Mouse (Mus musculus): ENCODE results near the gene Adam15. TPM values are rescaled to one million over a fixed set of nuclear protein-coding genes. Genes with fewer than 3 reads are reported as not detected.

Adam15 gene
- polyA plus RNA-seq, 1 experiment = 78.4 TPM

DNA sequence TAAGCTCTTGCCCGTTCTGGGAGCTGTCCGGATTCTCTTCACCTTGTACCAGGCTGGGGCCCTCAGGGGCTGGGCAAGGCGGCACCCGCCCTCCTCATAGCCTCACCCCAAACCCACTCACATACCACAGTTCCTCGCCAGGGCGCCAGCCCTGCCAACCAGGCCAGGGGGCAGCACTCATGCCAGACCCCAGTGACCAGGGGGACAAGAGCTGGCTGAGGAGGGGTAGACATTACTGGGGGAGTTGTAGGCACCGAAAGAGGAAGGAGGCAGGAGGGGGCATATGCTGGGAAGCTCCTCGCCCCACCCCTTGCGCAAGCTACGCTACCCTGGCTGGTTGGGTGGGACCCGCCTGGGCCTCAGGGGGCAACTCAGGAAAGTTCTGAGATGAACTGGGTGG lies 37.8 kb upstream of the Adam15 start:
- Histone ChIP-seq H3K79me2 (ENCODE audit: control insufficient read depth, insufficient read depth) (peaks cover 60% of the 10 kb centered on the region), H3ac (ENCODE audit: control insufficient read depth, insufficient read length) (no peak overlapping the region), H3K4me2 (ENCODE audit: low read depth) (no peak overlapping the region), H3K27me3 (ENCODE audit: control insufficient read depth, insufficient read depth, insufficient read length) (no peaks in the 10 kb centered on the region), H3K36me3 (ENCODE audit: control insufficient read depth, insufficient read depth) (peaks cover 10% of the 10 kb centered on the region), H3K4me3 (no peak overlapping the region)
- no peak for TF ChIP-seq TCF3 (IDR thresholded peaks at IDR 0.05; ENCODE audit: insufficient read length, low read depth)
- TF ChIP-seq MYOG (IDR thresholded peaks at IDR 0.05; ENCODE audit: control insufficient read depth in 1 of 3, insufficient read depth in 1 of 3, insufficient read length in 2 of 3, low read depth in 2 of 3) = no peak
- no peak for TF ChIP-seq TCF12 (IDR thresholded peaks at IDR 0.05; ENCODE audit: insufficient read depth, poor library complexity, severe bottlenecking)
- TF ChIP-seq USF1 (IDR thresholded peaks at IDR 0.05; ENCODE audit: low read depth) = no peak
- TF ChIP-seq E2F4 (IDR thresholded peaks at IDR 0.05; ENCODE audit: insufficient read depth) = no peak
- no peak for TF ChIP-seq MYOD1 (IDR thresholded peaks at IDR 0.05; ENCODE audit: control insufficient read depth in 1 of 3, insufficient read length in 2 of 3, low read depth in 2 of 3)

DNA sequence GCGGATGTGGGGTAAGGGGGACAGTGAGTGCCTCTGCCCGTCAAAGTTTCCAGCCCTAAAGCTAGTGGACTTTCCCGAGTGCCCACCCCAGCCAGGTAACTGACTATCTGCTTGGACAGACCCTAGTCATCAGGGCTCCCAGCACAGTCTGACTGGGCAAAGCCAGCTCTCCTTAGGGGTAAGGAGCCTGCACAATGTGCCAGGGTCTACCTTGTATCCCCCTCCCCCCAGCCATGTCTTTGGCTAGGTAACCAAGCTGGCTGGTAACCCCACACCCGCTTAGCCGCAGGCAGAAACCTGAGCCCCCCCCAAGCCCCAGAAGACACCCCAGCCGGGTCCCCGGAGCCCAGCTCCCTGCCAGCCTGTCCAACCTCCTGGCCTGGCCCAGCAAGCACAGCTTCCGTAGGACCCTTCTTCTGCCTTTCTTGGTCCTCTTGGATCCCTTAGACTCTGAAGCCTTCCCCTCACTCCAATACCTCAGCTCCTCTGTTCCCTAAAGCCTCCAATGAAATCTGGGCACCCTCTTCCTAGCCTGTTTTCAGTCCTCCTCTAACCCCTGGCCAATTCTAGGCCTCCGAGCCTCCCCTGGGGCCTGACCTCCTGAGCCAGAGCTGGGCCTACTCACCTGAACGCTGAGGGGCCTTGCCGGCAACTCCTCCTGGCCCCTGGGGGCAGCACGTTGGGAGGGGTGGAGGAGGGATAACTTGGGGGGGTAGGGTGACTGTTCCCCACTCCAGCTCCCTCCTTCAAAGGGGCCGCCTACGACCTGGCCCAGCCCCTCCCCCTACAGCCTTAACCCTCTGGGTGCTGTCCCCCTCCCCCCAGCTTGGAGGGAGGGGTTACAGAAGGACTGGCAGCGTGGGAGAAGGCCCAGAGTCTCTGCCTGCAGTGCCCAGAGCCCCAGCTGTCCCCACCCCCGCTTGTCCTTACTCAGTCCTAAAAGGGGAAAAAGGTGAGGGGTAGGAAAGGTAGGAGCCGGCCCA lies 36.9 kb upstream of the Adam15 start:
- Histone ChIP-seq H3ac (ENCODE audit: control insufficient read depth, insufficient read length) (no peak overlapping the region), H3K27me3 (ENCODE audit: control insufficient read depth, insufficient read depth, insufficient read length) (no peaks in the 10 kb centered on the region), H3K4me2 (ENCODE audit: low read depth) (no peak overlapping the region), H3K4me3 (no peak overlapping the region), H3K36me3 (ENCODE audit: control insufficient read depth, insufficient read depth) (peaks cover 10% of the 10 kb centered on the region), H3K79me2 (ENCODE audit: control insufficient read depth, insufficient read depth) (peaks cover 62% of the 10 kb centered on the region)
- TF ChIP-seq REST (IDR thresholded peaks at IDR 0.05; ENCODE audit: insufficient read depth, insufficient read length) (no peak), POLR2AphosphoS2 (IDR thresholded peaks at IDR 0.05; ENCODE audit: insufficient read length, low read depth) (no peak), MYOG (IDR thresholded peaks at IDR 0.05; ENCODE audit: control insufficient read depth in 1 of 3, insufficient read depth in 1 of 3, insufficient read length in 2 of 3, low read depth in 2 of 3) (no peak), CEBPB (IDR thresholded peaks at IDR 0.05; ENCODE audit: insufficient read depth, poor library complexity, severe bottlenecking) (no peak), POLR2A (IDR thresholded peaks at IDR 0.05; ENCODE audit: insufficient read length, low read depth) (no peak), SRF (IDR thresholded peaks at IDR 0.05; ENCODE audit: control insufficient read depth, insufficient read length, low read depth) (no peak), MAX (IDR thresholded peaks at IDR 0.05; ENCODE audit: low read depth) (no peak), TCF12 (IDR thresholded peaks at IDR 0.05; ENCODE audit: insufficient read depth, poor library complexity, severe bottlenecking) (no peak), TCF3 (IDR thresholded peaks at IDR 0.05; ENCODE audit: insufficient read length, low read depth) (no peak), MYOD1 (IDR thresholded peaks at IDR 0.05; ENCODE audit: control insufficient read depth in 1 of 3, insufficient read length in 2 of 3, low read depth in 2 of 3) (no peak), USF1 (IDR thresholded peaks at IDR 0.05; ENCODE audit: low read depth) (no peak), E2F4 (IDR thresholded peaks at IDR 0.05; ENCODE audit: insufficient read depth) (no peak)

DNA sequence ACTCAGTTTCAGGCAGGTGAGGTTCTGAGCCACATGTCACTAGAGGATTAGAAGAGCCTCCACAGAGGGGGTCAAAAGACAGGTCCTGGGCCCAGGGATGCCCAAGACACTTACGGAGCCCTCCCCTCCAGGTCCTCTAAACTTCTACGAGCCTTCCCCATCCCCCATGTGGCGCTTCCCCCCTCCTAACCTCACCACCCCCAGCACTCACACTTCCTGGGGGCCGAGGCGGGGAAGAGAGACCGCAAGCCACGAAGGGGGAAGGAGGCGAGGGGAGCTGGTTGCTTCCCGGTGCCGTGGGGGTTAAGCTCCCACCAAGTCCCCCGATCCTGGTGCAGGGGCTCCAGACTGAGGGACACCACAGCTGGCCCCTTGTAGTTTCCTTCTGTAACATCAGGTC lies 35.7 kb upstream of the Adam15 start:
- Histone ChIP-seq H3K27me3 (ENCODE audit: control insufficient read depth, insufficient read depth, insufficient read length) (no peaks in the 10 kb centered on the region), H3K4me3 (no peak overlapping the region), H3K36me3 (ENCODE audit: control insufficient read depth, insufficient read depth) (peaks cover 10% of the 10 kb centered on the region), H3ac (ENCODE audit: control insufficient read depth, insufficient read length) (no peak overlapping the region), H3K4me2 (ENCODE audit: low read depth) (no peak overlapping the region), H3K79me2 (ENCODE audit: control insufficient read depth, insufficient read depth) (peaks cover 52% of the 10 kb centered on the region)
- TF ChIP-seq POLR2A (IDR thresholded peaks at IDR 0.05; ENCODE audit: insufficient read length, low read depth) = no peak
- TF ChIP-seq MYOG (IDR thresholded peaks at IDR 0.05; ENCODE audit: control insufficient read depth in 1 of 3, insufficient read depth in 1 of 3, insufficient read length in 2 of 3, low read depth in 2 of 3) = no peak
- TF ChIP-seq REST (IDR thresholded peaks at IDR 0.05; ENCODE audit: insufficient read depth, insufficient read length) = no peak
- TF ChIP-seq TCF12 (IDR thresholded peaks at IDR 0.05; ENCODE audit: insufficient read depth, poor library complexity, severe bottlenecking) = no peak
- TF ChIP-seq CEBPB (IDR thresholded peaks at IDR 0.05; ENCODE audit: insufficient read depth, poor library complexity, severe bottlenecking) = no peak
- no peak for TF ChIP-seq TCF3 (IDR thresholded peaks at IDR 0.05; ENCODE audit: insufficient read length, low read depth)
- no peak for TF ChIP-seq MYOD1 (IDR thresholded peaks at IDR 0.05; ENCODE audit: control insufficient read depth in 1 of 3, insufficient read length in 2 of 3, low read depth in 2 of 3)
- no peak for TF ChIP-seq POLR2AphosphoS2 (IDR thresholded peaks at IDR 0.05; ENCODE audit: insufficient read length, low read depth)
- no peak for TF ChIP-seq E2F4 (IDR thresholded peaks at IDR 0.05; ENCODE audit: insufficient read depth)
- TF ChIP-seq MAX (IDR thresholded peaks at IDR 0.05; ENCODE audit: low read depth) = no peak
- no peak for TF ChIP-seq USF1 (IDR thresholded peaks at IDR 0.05; ENCODE audit: low read depth)
- TF ChIP-seq SRF (IDR thresholded peaks at IDR 0.05; ENCODE audit: control insufficient read depth, insufficient read length, low read depth) = no peak

DNA sequence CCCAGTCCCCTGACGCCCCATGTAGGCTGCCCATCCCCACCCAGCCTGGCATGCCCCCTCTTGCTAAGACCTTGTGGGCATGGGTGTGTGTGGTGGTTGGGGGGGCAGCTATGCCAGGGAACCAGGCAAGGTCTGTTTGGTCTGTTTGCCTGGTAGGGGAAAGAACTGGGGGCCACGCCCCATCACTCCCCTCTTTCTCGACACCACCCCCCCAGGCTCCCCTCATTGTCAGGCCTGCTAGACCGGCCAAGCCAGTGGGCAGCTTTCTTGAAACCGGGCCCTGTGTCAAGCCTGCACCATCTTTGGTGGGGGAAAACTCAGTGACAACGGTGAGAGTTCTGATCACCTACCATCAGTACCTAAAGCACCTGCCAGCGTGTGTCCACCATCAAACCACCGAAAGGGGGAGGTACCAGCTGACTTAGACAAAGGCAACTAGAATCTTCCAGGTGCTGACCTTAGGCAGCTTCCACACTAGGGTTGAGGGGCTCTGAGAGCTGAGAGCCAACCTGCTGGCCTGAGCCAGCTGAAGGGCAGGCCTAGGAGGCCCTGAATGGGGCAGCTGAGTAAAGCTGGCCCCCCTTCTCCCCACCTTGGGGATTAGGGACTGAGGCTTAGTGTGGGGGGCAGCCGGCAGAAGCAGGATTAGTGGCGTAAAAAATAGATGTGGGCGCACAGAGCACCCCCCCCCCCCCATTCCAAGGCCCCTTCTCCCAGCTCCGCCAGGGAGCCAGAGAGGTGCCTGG lies 34.7 kb upstream of the Adam15 start:
- Histone ChIP-seq H3K4me3 (no peak overlapping the region), H3K79me2 (ENCODE audit: control insufficient read depth, insufficient read depth) (peaks cover 43% of the 10 kb centered on the region), H3ac (ENCODE audit: control insufficient read depth, insufficient read length) (no peak overlapping the region), H3K4me2 (ENCODE audit: low read depth) (no peak overlapping the region), H3K36me3 (ENCODE audit: control insufficient read depth, insufficient read depth) (peaks cover 19% of the 10 kb centered on the region), H3K27me3 (ENCODE audit: control insufficient read depth, insufficient read depth, insufficient read length) (no peaks in the 10 kb centered on the region)
- TF ChIP-seq TCF3 (IDR thresholded peaks at IDR 0.05; ENCODE audit: insufficient read length, low read depth) = no peak
- no peak for TF ChIP-seq REST (IDR thresholded peaks at IDR 0.05; ENCODE audit: insufficient read depth, insufficient read length)
- no peak for TF ChIP-seq E2F4 (IDR thresholded peaks at IDR 0.05; ENCODE audit: insufficient read depth)
- TF ChIP-seq CEBPB (IDR thresholded peaks at IDR 0.05; ENCODE audit: insufficient read depth, poor library complexity, severe bottlenecking) = no peak
- TF ChIP-seq SRF (IDR thresholded peaks at IDR 0.05; ENCODE audit: control insufficient read depth, insufficient read length, low read depth) = no peak
